Mouse (Mus musculus): ENCODE measurements around the gene Dmrt1.

Dmrt1 gene

GRCm38 (mm10) chr19:25622291-25623251, 117.2 kb downstream of the Dmrt1 start:
- DNase-seq (ENCODE audit: low read depth, low spot score): no peak

- peak; percentile 65 for DNase-seq (ENCODE audit: low read depth, low spot score)
Measured at GRCm38 (mm10) chr19:25628490-25628889, 123.1 kb downstream of the Dmrt1 start.

GRCm38 (mm10) chr19:25635119-25635518, 129.7 kb downstream of the Dmrt1 start:
- no peak for DNase-seq (ENCODE audit: low read depth, low spot score)

GRCm38 (mm10) chr19:25635622-25636244, 130.3 kb downstream of the Dmrt1 start:
- DNase-seq (ENCODE audit: low read depth, low spot score): peak; percentile 74

GRCm38 (mm10) chr19:25638766-25639361, 133.4 kb downstream of the Dmrt1 start:
- no peak for DNase-seq (ENCODE audit: low read depth, low spot score)

GRCm38 (mm10) chr19:25641786-25642185, 136.4 kb downstream of the Dmrt1 start:
- DNase-seq (ENCODE audit: low read depth, low spot score): no peak

- no peak for DNase-seq (ENCODE audit: low read depth, low spot score)
Measured at GRCm38 (mm10) chr19:25647136-25647535, 141.7 kb downstream of the Dmrt1 start.

- DNase-seq (ENCODE audit: low read depth, low spot score): no peak
Measured at GRCm38 (mm10) chr19:25648701-25649100, 143.3 kb downstream of the Dmrt1 start.

GRCm38 (mm10) chr19:25650474-25650873, 145.1 kb downstream of the Dmrt1 start:
- no peak for DNase-seq (ENCODE audit: low read depth, low spot score)

- no peak for DNase-seq (ENCODE audit: low read depth, low spot score)
Measured at GRCm38 (mm10) chr19:25652560-25652959, 147.1 kb downstream of the Dmrt1 start.
